Mouse (Mus musculus) liver, embryonic 13.5 days (tissue): Measurements from ENCODE around the gene Cemip. TPM values are rescaled to one million over a fixed set of nuclear protein-coding genes. Genes with fewer than 3 reads are reported as not detected.

Source experiments
- ATAC-seq: fragments of 200-750 bp; cut with Nextera tagmentation; 2 replicates; pipeline ENCODE4 v1.8.0; 2017; ENCODE audit warnings: low read depth, mild to moderate bottlenecking, moderate number of reproducible peaks, moderate library complexity
- DNase-seq: peaks from one replicate; pipeline ENCODE4 v3.0.0; 2022
- H3K27ac ChIP-seq: fragments of 300-500 bp; sonication (generic); 2 replicates; pipeline ENCODE4 v1.5.1; 2015; ENCODE audit warnings: moderate library complexity, mild to moderate bottlenecking, inconsistent platforms
- H3K27me3 ChIP-seq: fragments of 300-500 bp; sonication (generic); 2 replicates; pipeline ENCODE4 v1.6.1; 2015; ENCODE audit warnings: mild to moderate bottlenecking, inconsistent platforms
- H3K36me3 ChIP-seq: fragments of 300-500 bp; sonication (generic); 2 replicates; pipeline ENCODE4 v1.6.1; 2015; ENCODE audit warnings: mild to moderate bottlenecking, inconsistent platforms
- H3K4me1 ChIP-seq: fragments of 300-500 bp; sonication (generic); replicated peaks from 2 replicates; pipeline ENCODE4 v1.6.1; 2015; ENCODE audit warnings: inconsistent platforms
- H3K4me2 ChIP-seq: fragments of 300-500 bp; sonication (generic); 2 replicates; pipeline ENCODE4 v1.6.1; 2015; ENCODE audit warnings: inconsistent platforms, mild to moderate bottlenecking, moderate library complexity
- H3K4me3 ChIP-seq: fragments of 300-500 bp; sonication (generic); replicated peaks from 2 replicates; pipeline ENCODE4 v1.5.1; 2015; ENCODE audit warnings: mild to moderate bottlenecking, inconsistent platforms
- H3K9ac ChIP-seq: fragments of 300-500 bp; sonication (generic); 2 replicates; pipeline ENCODE4 v1.6.1; 2015; ENCODE audit warnings: mild to moderate bottlenecking, inconsistent platforms
- H3K9me3 ChIP-seq: fragments of 300-500 bp; sonication (generic); replicated peaks from 2 replicates; pipeline ENCODE4 v1.6.1; 2016; ENCODE audit warnings: inconsistent platforms
- WGBS: fragments of 180-500 bp; shearing (Covaris S2); methylation state at CpG from one replicate; pipeline ENCODE4 v1.1.7; 2015; ENCODE audit not compliant: insufficient replicate concordance; 5-methylcytosine and 5-hydroxymethylcytosine counted together
- polyA plus RNA-seq: library from polyadenylated mRNA; unstranded; fragments of >200 nt; fragmentation: Nextera tagmentation; extraction: Ambion mirVana; gene quantifications from 2 replicates; pipeline ENCODE4 v1.2.1, GENCODE M21; 2015

Gene Cemip
- polyA plus RNA-seq, 1 experiment from 2014 or later = 0.02 TPM

GRCm38 (mm10) chr7:83886366-83887129, 199.8 kb downstream of the Cemip start:
- H3K4me1 ChIP-seq = peaks cover 70% of the 10 kb centered on the region
- WGBS = 78% methylated on average over 6 of the region's 6 CpGs
- ATAC-seq = no peak
- peak overlapping the region; percentile 98 for H3K27ac ChIP-seq
- DNase-seq = peak; percentile 18
- H3K9ac ChIP-seq = peak overlapping the region; percentile 99
- H3K27me3 ChIP-seq = no peaks in the 10 kb centered on the region
- no peaks in the 10 kb centered on the region for H3K9me3 ChIP-seq
- peak overlapping the region; percentile 98 for H3K4me2 ChIP-seq
- peak overlapping the region; percentile 98 for H3K4me3 ChIP-seq
- H3K36me3 ChIP-seq = peaks cover 11% of the 10 kb centered on the region

- H3K9me3 ChIP-seq = no peaks in the 10 kb centered on the region
- WGBS = 8% methylated on average over 4 of the region's 4 CpGs
- DNase-seq (peak; percentile 70), ATAC-seq (peak; percentile 57)
- no peaks in the 10 kb centered on the region for H3K27me3 ChIP-seq
- H3K4me3 ChIP-seq = peak overlapping the region; percentile 98
- H3K9ac ChIP-seq = peak overlapping the region; percentile 99
- peak overlapping the region; percentile 98 for H3K27ac ChIP-seq
- H3K36me3 ChIP-seq = peaks cover 18% of the 10 kb centered on the region
- peak overlapping the region; percentile 98 for H3K4me2 ChIP-seq
- H3K4me1 ChIP-seq = peaks cover 73% of the 10 kb centered on the region
Observed at GRCm38 (mm10) chr7:83885835-83886234, 200.5 kb downstream of the Cemip start.

- H3K27me3 ChIP-seq = no peaks in the 10 kb centered on the region
- peaks cover 26% of the 10 kb centered on the region for H3K36me3 ChIP-seq
- peak overlapping the region; percentile 98 for H3K4me3 ChIP-seq
- peak overlapping the region; percentile 98 for H3K27ac ChIP-seq
- peaks cover 81% of the 10 kb centered on the region for H3K4me1 ChIP-seq
- ATAC-seq (peak; percentile 54), DNase-seq (peak; percentile 74)
- peak overlapping the region; percentile 99 for H3K9ac ChIP-seq
- peak overlapping the region; percentile 98 for H3K4me2 ChIP-seq
- H3K9me3 ChIP-seq = no peaks in the 10 kb centered on the region
- WGBS = 9% methylated on average over 6 of the region's 6 CpGs
Observed at GRCm38 (mm10) chr7:83884921-83885532, 201.3 kb downstream of the Cemip start.

- H3K27ac ChIP-seq = peak within 1 kb of the TSS; percentile 98
- H3K36me3 ChIP-seq = peaks cover 34% of the 10 kb centered on the region
- no peaks in the 10 kb centered on the region for H3K9me3 ChIP-seq
- DNase-seq (peak; percentile 86), ATAC-seq (peak; percentile 63)
- WGBS = under 1% methylated on average over 60 of the region's 69 CpGs
- H3K27me3 ChIP-seq = no peaks in the 10 kb centered on the region
- peak within 1 kb of the TSS; percentile 99 for H3K9ac ChIP-seq
- peaks cover 82% of the 10 kb centered on the region for H3K4me1 ChIP-seq
- peak within 1 kb of the TSS; percentile 98 for H3K4me2 ChIP-seq
- peak within 1 kb of the TSS; percentile 98 for H3K4me3 ChIP-seq
Observed at GRCm38 (mm10) chr7:83884021-83884658, 202.2 kb downstream of the Cemip start, which contains the start of the genes Tlnrd1 and Mesd. Gene Tlnrd1 (minus strand): TSS chr7:83884305. Gene Mesd (plus strand): TSS chr7:83884466.

- Histone ChIP-seq H3K4me2 (peak overlapping the region; percentile 98), H3K9ac (peak overlapping the region; percentile 99), H3K27me3 (no peaks in the 10 kb centered on the region), H3K4me1 (peaks cover 82% of the 10 kb centered on the region), H3K27ac (peak overlapping the region; percentile 98), H3K36me3 (peaks cover 40% of the 10 kb centered on the region), H3K9me3 (no peaks in the 10 kb centered on the region), H3K4me3 (peak overlapping the region; percentile 98)
- WGBS = under 1% methylated on average over 86 of the region's 91 CpGs
- ATAC-seq = peak; percentile 81
- peak; percentile 75 for DNase-seq
Observed at GRCm38 (mm10) chr7:83883276-83884020, 202.9 kb downstream of the Cemip start.

Other genes with a start within 250 kb of the Cemip start
- 8.9 and 10.0 TPM in 2 replicates for gene Tlnrd1, start 202.2 kb downstream of the Cemip start, polyA plus RNA-seq
- gene Mesd, start 202.0 kb downstream of the Cemip start, polyA plus RNA-seq = 59.6 and 68.8 TPM in 2 replicates
- 14.9 and 18.2 TPM in 2 replicates for gene Abhd17c, start 65.4 kb upstream of the Cemip start, polyA plus RNA-seq